Mouse (Mus musculus): ENCODE measurements around the gene Rdh12. TPM values are rescaled to one million over a fixed set of nuclear protein-coding genes. Genes with fewer than 3 reads are reported as not detected.

Rdh12 gene
- polyA plus RNA-seq, 1 experiment from 2014 or later: 0.75 TPM

- Histone ChIP-seq H3K9ac (peak within 1 kb of the TSS; percentile 59), H3K9me3 (no peaks in the 10 kb centered on the region), H3K27me3 (no peaks in the 10 kb centered on the region), H3K4me2 (peak within 1 kb of the TSS; percentile 71), H3K36me3 (peaks cover 13% of the 10 kb centered on the region; the same call in 1 of the 2 replicates), H3K27ac (replicated peaks) (peak within 1 kb of the TSS; percentile 84), H3K4me3 (peak within 1 kb of the TSS; percentile 57), H3K4me1 (replicated peaks) (peaks cover 29% of the 10 kb centered on the region)
- ATAC-seq (ENCODE audit: low FRiP score, low read depth): no peak
- WGBS: 62% methylated on average over 6 of the region's 6 CpGs
These were observed 16.5 kb upstream of the Rdh12 start, which contains the start of gene Rdh11 for GRCm38 (mm10) chr12:79192193-79192592. TSS of gene Rdh11 (minus strand) at chr12:79192293.

- no peak for ATAC-seq (ENCODE audit: low FRiP score, low read depth)
- Histone ChIP-seq H3K4me3 (no peak overlapping the region), H3K27ac (replicated peaks) (no peak overlapping the region), H3K4me2 (no peak overlapping the region), H3K4me1 (replicated peaks) (peaks cover 29% of the 10 kb centered on the region), H3K9me3 (no peaks in the 10 kb centered on the region), H3K36me3 (peaks cover 1% of the 10 kb centered on the region; the same call in 1 of the 2 replicates), H3K9ac (no peak overlapping the region), H3K27me3 (no peaks in the 10 kb centered on the region)
- WGBS: 6% methylated on average over 3 of the region's 3 CpGs
These were observed 15.3 kb upstream of the Rdh12 start for GRCm38 (mm10) chr12:79193441-79193840.

DNA sequence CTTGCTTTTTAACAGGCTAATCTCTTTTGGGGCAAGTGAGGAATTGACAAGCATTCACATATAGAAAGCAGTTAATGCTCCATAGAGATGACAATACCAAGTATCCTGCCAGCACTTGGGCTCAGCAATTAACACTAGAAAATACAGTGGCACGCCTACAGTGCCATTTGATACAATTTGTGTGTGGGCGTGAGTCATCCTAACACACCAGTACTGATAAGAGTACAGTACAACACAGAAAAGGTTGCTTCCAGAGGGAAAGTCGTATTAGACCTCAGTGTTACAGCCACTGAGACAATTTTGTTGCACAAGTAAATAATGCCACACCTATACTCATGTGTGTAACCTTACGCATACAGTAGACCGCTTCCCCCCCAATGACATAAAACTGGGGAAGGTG is 11.6 kb upstream of the Rdh12 start:
- ATAC-seq (ENCODE audit: low FRiP score, low read depth): no peak
- 89% methylated on average over 5 of the region's 5 CpGs for WGBS
- Histone ChIP-seq H3K27ac (replicated peaks) (no peak overlapping the region), H3K9me3 (no peaks in the 10 kb centered on the region), H3K4me1 (replicated peaks) (peaks cover 1% of the 10 kb centered on the region), H3K36me3 (no peaks in the 10 kb centered on the region), H3K4me2 (no peak overlapping the region), H3K4me3 (no peak overlapping the region), H3K9ac (no peak overlapping the region), H3K27me3 (no peaks in the 10 kb centered on the region)

- no peak overlapping the region for H3K4me3 ChIP-seq
- no peak for ATAC-seq (ENCODE audit: low FRiP score, low read depth)
- H3K27me3 ChIP-seq: no peaks in the 10 kb centered on the region
- no peaks in the 10 kb centered on the region for H3K36me3 ChIP-seq
- WGBS: 76% methylated on average over 3 of the region's 3 CpGs
- no peaks in the 10 kb centered on the region for H3K9me3 ChIP-seq
- no peak overlapping the region for H3K9ac ChIP-seq
- no peaks in the 10 kb centered on the region for H3K4me1 ChIP-seq (replicated peaks)
- no peak overlapping the region for H3K4me2 ChIP-seq
- H3K27ac ChIP-seq (replicated peaks): no peak overlapping the region
These were observed 6.8 kb upstream of the Rdh12 start for GRCm38 (mm10) chr12:79201882-79202281.

GRCm38 (mm10) chr12:79211447-79211846 is 2.7 kb downstream of the Rdh12 start:
- WGBS: 89% methylated on average over 8 of the region's 8 CpGs
- no peak for ATAC-seq (ENCODE audit: low FRiP score, low read depth)
- Histone ChIP-seq H3K4me2 (no peak overlapping the region), H3K4me1 (replicated peaks) (peaks cover 6% of the 10 kb centered on the region; the same call in 1 of the 2 replicates), H3K36me3 (no peaks in the 10 kb centered on the region), H3K27ac (replicated peaks) (no peak overlapping the region), H3K27me3 (no peaks in the 10 kb centered on the region), H3K9ac (no peak overlapping the region), H3K9me3 (no peaks in the 10 kb centered on the region), H3K4me3 (no peak overlapping the region)

DNA sequence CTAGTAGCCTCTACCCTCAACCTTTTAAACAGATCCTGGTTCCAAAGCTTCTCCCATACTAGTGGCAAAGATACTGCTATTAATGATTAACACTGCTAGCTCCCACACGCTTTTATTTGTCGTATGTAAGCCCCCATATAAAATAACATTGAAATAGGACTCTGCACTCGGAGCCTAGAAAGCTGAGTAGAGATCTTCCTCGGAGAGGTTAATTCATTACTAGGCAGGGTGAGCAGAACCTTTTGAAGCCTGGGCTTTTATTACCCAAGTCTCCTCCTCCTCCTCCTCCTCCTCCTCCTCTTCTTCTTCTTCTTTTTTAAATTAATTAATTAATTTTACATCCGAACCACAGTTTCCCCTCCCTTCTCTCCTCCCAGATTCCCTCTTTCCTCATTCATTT is 8.8 kb downstream of the Rdh12 start:
- no peak for ATAC-seq (ENCODE audit: low FRiP score, low read depth)
- 56% methylated on average over 5 of the region's 5 CpGs for WGBS
- Histone ChIP-seq H3K4me1 (replicated peaks) (no peaks in the 10 kb centered on the region), H3K9ac (no peak overlapping the region), H3K27ac (replicated peaks) (no peak overlapping the region), H3K4me2 (no peak overlapping the region), H3K9me3 (no peaks in the 10 kb centered on the region), H3K4me3 (no peak overlapping the region), H3K36me3 (no peaks in the 10 kb centered on the region), H3K27me3 (no peaks in the 10 kb centered on the region)

DNA sequence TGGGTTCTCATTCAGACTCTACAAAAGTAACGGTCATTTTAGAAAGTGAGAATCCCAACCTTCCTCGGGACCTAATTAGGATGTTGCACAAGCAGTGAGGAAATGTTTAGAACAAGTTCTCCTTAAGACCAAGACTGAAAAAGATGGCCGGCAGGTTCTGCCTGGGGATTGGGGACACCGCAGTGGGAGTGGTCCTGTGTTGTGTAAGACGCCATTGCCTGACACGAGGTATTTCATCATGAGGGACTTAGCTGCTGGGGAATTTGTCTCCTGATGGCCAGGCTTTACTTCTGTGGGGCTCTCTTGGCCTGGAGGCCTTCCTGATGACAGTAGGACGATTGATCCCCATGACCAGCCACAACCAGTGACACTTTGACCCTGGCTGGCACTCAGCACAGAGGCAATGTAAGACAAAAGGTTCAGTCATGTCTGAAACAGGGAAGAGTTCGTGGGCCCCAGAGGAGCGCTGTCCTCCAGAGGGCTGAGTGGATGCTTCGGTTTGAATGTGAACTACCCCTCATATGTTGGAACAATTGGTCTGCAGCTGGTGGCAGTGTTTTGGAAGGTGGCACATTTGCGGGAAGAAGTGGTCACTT is 26.9 kb downstream of the Rdh12 start:
- Histone ChIP-seq H3K9ac (no peak overlapping the region), H3K4me2 (no peak overlapping the region), H3K4me1 (replicated peaks) (no peaks in the 10 kb centered on the region), H3K27ac (replicated peaks) (no peak overlapping the region), H3K4me3 (no peak overlapping the region), H3K27me3 (no peaks in the 10 kb centered on the region), H3K36me3 (peaks cover 45% of the 10 kb centered on the region), H3K9me3 (no peaks in the 10 kb centered on the region)
- WGBS: 55% methylated on average over 11 of the region's 11 CpGs
- no peak for ATAC-seq (ENCODE audit: low FRiP score, low read depth)

GRCm38 (mm10) chr12:79241985-79242384 is 33.3 kb downstream of the Rdh12 start:
- Histone ChIP-seq H3K27me3 (no peaks in the 10 kb centered on the region), H3K4me3 (no peak overlapping the region), H3K4me1 (replicated peaks) (no peaks in the 10 kb centered on the region), H3K4me2 (no peak overlapping the region), H3K9ac (no peak overlapping the region), H3K36me3 (peaks cover 80% of the 10 kb centered on the region), H3K9me3 (no peaks in the 10 kb centered on the region), H3K27ac (replicated peaks) (no peak overlapping the region)
- ATAC-seq (ENCODE audit: low FRiP score, low read depth): no peak
- 95% methylated on average over 2 of the region's 2 CpGs for WGBS

DNA sequence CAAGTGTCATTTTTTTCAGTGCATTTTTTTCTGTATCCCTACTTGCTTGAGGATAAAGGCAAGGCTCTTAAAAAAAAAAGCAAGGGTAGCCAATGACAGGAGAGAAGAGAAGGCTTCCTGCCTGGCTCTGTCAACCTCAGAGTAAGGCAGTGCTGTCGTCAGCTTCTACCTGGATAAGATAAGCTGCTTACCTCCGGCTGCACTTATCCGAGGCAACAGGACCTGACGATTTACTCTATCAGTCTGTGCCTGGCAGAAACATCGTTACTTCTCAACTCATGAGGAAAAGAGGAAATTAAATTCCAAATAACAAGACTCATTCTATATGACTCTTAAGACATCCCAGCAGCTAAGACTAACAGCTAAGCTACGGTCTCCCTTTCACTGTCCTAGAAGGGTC is 34.2 kb downstream of the Rdh12 start:
- 99% methylated on average over 6 of the region's 6 CpGs for WGBS
- no peak for ATAC-seq (ENCODE audit: low FRiP score, low read depth)
- H3K4me1 ChIP-seq (replicated peaks): no peaks in the 10 kb centered on the region
- no peaks in the 10 kb centered on the region for H3K27me3 ChIP-seq
- peaks cover 77% of the 10 kb centered on the region for H3K36me3 ChIP-seq
- H3K4me2 ChIP-seq: no peak overlapping the region
- H3K27ac ChIP-seq (replicated peaks): no peak overlapping the region
- no peak overlapping the region for H3K4me3 ChIP-seq
- no peak overlapping the region for H3K9ac ChIP-seq
- H3K9me3 ChIP-seq: no peaks in the 10 kb centered on the region

DNA sequence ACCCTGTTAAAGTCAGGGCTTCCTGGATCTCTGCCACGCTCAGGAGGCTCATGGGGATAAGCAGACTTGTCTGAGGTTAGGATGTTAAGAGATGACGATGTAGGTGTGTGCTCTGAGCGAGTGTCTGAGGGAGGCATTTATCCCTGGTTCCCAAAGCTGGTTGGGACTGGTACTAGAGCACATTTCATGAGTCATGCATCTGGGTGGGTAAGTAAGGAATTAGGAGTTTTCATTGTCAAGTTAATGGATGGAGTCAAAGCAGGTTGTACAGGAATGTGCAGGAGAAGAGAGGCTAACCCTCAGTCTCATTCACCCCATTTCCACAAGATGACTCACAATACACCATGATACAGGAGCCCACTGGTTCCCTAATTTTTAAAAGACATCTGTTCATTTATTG is 39.4 kb downstream of the Rdh12 start:
- no peak for ATAC-seq (ENCODE audit: low FRiP score, low read depth)
- Histone ChIP-seq H3K9ac (no peak overlapping the region), H3K4me3 (no peak overlapping the region), H3K27ac (replicated peaks) (no peak overlapping the region), H3K9me3 (no peaks in the 10 kb centered on the region), H3K4me2 (no peak overlapping the region), H3K27me3 (no peaks in the 10 kb centered on the region), H3K36me3 (peaks cover 79% of the 10 kb centered on the region), H3K4me1 (replicated peaks) (no peaks in the 10 kb centered on the region)
- WGBS: 93% methylated on average over 3 of the region's 3 CpGs

GRCm38 (mm10) chr12:79253294-79254053 is 44.8 kb downstream of the Rdh12 start:
- 91% methylated on average over 9 of the region's 9 CpGs for WGBS
- ATAC-seq (ENCODE audit: low FRiP score, low read depth): no peak
- Histone ChIP-seq H3K27me3 (no peaks in the 10 kb centered on the region), H3K9ac (no peak overlapping the region), H3K27ac (replicated peaks) (no peak overlapping the region), H3K36me3 (peaks cover 67% of the 10 kb centered on the region), H3K9me3 (no peaks in the 10 kb centered on the region), H3K4me3 (no peak overlapping the region), H3K4me2 (no peak overlapping the region), H3K4me1 (replicated peaks) (no peaks in the 10 kb centered on the region)

DNA sequence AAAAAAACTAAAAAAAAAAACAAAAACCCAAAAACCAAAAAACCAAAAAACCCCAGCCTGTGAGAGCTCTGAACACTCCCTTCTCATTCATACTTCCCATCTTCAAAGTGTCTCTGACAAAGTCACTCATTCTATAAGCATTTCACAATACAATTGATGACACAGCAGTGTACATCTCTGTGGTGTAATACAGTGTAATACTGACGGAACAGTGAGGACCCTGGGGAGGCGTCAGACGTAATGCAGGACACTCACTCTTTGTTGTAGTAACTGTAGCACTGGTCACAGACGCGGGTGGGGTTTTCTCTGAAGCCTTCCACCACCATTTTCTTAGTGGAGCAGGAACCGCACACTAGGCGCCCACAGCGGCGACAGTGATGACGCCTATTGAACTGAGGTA is 46.3 kb downstream of the Rdh12 start:
- Histone ChIP-seq H3K36me3 (peaks cover 56% of the 10 kb centered on the region), H3K9me3 (no peaks in the 10 kb centered on the region), H3K4me3 (no peak overlapping the region), H3K4me1 (replicated peaks) (no peaks in the 10 kb centered on the region), H3K27ac (replicated peaks) (no peak overlapping the region), H3K4me2 (no peak overlapping the region), H3K9ac (no peak overlapping the region), H3K27me3 (no peaks in the 10 kb centered on the region)
- WGBS: 94% methylated on average over 10 of the region's 10 CpGs
- no peak for ATAC-seq (ENCODE audit: low FRiP score, low read depth)
